Mouse (Mus musculus): ENCODE measurements around the gene Runx3. TPM values are rescaled to one million over a fixed set of nuclear protein-coding genes. Genes with fewer than 3 reads are reported as not detected.

Gene Runx3
- polyA plus RNA-seq, 1 experiment from 2014 or later: not detected

DNA sequence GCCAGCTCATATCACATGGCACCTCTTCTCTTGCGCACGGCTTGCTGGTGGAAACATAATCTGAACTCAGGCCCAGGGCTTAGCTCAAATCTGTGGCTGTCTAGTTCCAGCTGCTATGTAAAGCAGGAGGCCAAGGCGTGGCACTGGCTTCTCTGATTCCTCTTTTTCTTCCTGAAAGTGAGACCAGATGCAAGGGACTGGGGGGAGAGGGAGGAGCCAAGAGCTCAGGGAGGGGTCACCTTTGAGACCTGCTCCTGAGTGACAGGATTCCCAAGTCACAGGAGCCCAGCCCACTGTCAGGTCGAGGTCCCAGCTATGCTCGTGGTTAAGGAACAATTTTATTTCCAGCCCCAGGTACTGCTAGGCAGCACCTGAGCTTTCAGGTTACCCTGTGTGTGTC, 4.1 kb upstream of the Runx3 start:
- Histone ChIP-seq H3K9me3 (0 out of 2 replicates have a peak, but pooled peaks cover 9% of the 10 kb centered on the region), H3K27ac (no peak overlapping the region)
- WGBS: 65% methylated on average over 5 of the region's 5 CpGs

DNA sequence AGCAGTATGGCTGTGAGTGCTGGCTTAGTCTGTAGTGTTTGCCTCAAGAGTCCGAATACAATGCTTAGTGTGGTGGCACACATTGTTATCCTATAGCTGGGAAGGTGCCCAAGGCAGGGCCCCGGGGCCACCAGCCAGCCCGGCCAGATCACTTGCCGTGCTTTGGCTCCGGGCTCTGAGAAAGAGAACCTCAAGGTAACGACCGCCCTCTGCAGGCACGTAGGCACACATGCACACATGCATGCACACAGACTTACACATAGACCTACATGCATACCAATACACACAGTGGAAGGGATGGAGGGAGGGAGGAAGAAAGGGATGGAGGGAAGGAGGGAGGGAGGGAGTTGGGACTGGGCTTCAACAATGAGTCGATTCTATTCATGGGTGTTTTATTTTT, 2.6 kb upstream of the Runx3 start:
- Histone ChIP-seq H3K4me1 (replicated peaks) (0 out of 2 replicates have a peak, but pooled peaks cover 3% of the 10 kb centered on the region), H3K9ac (replicated peaks) (no peak overlapping the region), H3K9me3 (no peaks in the 10 kb centered on the region), H3K27me3 (peaks cover 3% of the 10 kb centered on the region; the same call in 1 of the 2 replicates), H3K36me3 (no peaks in the 10 kb centered on the region), H3K4me2 (replicated peaks) (no peak overlapping the region), H3K27ac (no peak overlapping the region), H3K4me3 (replicated peaks) (no peak overlapping the region)
- 93% methylated on average over 9 of the region's 9 CpGs for WGBS
- no peak for ATAC-seq

More for the DNA sequence above, 4.1 kb upstream of the Runx3 start:
- H3K27me3 ChIP-seq: peaks cover 3% of the 10 kb centered on the region; the same call in 1 of the 2 replicates
- no peak overlapping the region for H3K4me3 ChIP-seq (replicated peaks)
- no peaks in the 10 kb centered on the region for H3K36me3 ChIP-seq
- H3K4me1 ChIP-seq (replicated peaks): 0 out of 2 replicates have a peak, but pooled peaks cover 3% of the 10 kb centered on the region
- no peak overlapping the region for H3K9ac ChIP-seq (replicated peaks)
- no peak for ATAC-seq
- no peak overlapping the region for H3K4me2 ChIP-seq (replicated peaks)

DNA sequence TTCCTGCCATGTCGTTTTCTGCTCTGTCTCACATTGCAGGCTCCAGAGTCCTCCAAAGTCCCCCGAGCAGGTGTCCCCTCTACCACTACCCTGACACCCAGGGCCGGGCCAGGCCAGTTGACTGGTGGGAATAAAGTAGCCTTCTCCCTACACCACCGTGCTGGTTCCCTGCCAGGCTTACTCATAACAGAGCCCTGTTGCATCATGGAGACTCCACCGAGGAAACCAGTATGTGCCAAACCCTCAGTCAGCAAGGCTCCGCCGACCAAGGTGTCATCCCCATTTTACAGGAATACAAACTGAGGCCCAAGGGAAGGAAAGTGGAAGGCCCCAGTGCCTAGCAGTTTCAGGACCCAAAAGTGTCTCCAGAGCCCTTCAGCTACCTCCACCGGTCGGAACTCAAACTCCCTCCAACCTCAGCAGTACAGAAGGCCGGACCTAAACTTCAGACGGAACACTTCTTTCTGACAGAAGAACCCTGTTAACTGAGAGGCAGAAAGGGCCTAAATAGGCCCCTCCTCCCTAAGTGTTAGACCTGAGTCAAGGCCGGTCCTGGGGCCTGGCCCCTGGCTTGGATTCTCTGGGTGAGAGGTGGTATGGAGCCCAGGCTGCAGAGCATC, 1.5 kb upstream of the Runx3 start:
- Histone ChIP-seq H3K9ac (replicated peaks) (no peak overlapping the region), H3K27ac (no peak overlapping the region), H3K27me3 (peaks cover 3% of the 10 kb centered on the region; the same call in 1 of the 2 replicates), H3K4me3 (replicated peaks) (no peak overlapping the region), H3K4me2 (replicated peaks) (no peak overlapping the region), H3K9me3 (no peaks in the 10 kb centered on the region), H3K4me1 (replicated peaks) (0 out of 2 replicates have a peak, but pooled peaks cover 3% of the 10 kb centered on the region), H3K36me3 (no peaks in the 10 kb centered on the region)
- no peak for ATAC-seq
- WGBS: 92% methylated on average over 12 of the region's 12 CpGs

DNA sequence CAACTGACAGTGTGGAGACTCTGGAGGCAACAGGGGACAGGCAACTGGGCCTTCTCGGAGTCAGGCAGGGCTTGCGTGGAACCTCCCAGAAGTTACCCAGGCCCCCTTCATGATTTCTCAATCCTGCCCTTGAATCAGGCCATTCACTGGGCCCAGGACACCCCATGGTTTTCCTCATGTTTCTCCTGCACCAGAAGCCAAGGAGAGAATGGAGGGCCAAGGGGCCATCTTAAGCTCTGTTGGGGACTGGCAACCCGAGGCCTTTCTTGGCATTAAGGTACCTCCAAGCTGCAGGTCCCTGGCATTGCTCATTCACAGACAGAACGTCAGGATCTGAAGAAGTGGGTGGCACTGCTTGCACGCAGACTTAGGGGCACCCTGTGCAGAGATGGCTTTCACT, 3.3 kb downstream of the Runx3 start:
- no peak for ATAC-seq
- 0 out of 2 replicates have a peak, but pooled peaks cover 10% of the 10 kb centered on the region for H3K27me3 ChIP-seq
- no peak overlapping the region for H3K27ac ChIP-seq
- 81% methylated on average over 5 of the region's 5 CpGs for WGBS
- H3K9me3 ChIP-seq: no peaks in the 10 kb centered on the region
- no peak overlapping the region for H3K4me3 ChIP-seq (replicated peaks)
- no peaks in the 10 kb centered on the region for H3K4me1 ChIP-seq (replicated peaks)
- H3K9ac ChIP-seq (replicated peaks): no peak overlapping the region
- no peak overlapping the region for H3K4me2 ChIP-seq (replicated peaks)
- no peaks in the 10 kb centered on the region for H3K36me3 ChIP-seq

DNA sequence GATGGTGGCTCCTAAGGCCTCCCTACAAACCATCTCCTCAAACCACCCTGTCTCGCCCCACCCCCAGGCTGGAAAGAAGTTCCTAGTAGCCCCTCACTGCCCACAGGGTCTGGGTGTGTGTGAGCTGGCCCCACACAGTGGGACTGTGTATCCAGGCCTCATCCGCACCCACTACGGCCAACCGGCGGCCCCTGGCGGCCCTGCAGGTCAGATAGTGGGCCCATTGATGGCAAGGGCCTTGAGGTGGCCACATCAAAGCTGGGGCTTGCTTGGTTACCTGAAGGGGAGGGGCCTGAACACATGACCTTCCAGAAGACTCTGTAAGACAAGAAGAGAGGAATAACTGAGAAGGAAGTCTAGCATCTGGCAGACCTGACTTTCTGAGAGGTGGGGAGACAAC, 4.3 kb downstream of the Runx3 start:
- Histone ChIP-seq H3K27ac (no peak overlapping the region), H3K4me3 (replicated peaks) (no peak overlapping the region), H3K27me3 (0 out of 2 replicates have a peak, but pooled peaks cover 10% of the 10 kb centered on the region), H3K4me1 (replicated peaks) (no peaks in the 10 kb centered on the region; the same call in 1 of the 2 replicates), H3K36me3 (no peaks in the 10 kb centered on the region), H3K9me3 (no peaks in the 10 kb centered on the region), H3K4me2 (replicated peaks) (no peak overlapping the region), H3K9ac (replicated peaks) (no peak overlapping the region)
- WGBS: 87% methylated on average over 6 of the region's 6 CpGs
- ATAC-seq: no peak

DNA sequence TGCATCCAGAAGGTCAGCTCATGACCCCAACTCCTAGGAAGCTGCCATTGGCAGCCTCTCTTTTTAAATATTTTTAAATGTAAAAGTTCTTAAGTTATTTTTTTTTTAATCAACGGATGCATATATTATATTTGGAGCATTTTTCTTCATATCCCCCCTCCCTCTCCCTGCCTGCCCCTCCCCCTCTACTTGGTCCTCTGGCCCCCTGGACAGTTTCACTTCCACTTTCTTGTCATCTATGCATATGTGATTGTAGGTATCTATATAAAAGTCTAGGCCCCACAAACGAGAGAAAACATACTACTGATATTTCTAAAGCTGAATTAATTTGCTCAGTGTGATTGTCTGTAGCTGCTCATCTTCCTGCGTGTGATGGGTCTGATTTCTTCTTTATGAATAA, 4.7 kb downstream of the Runx3 start:
- Histone ChIP-seq H3K4me1 (replicated peaks) (no peaks in the 10 kb centered on the region; the same call in 1 of the 2 replicates), H3K9me3 (no peaks in the 10 kb centered on the region), H3K4me2 (replicated peaks) (no peak overlapping the region), H3K27me3 (peaks cover 11% of the 10 kb centered on the region; the same call in 1 of the 2 replicates), H3K9ac (replicated peaks) (no peak overlapping the region), H3K27ac (no peak overlapping the region), H3K36me3 (no peaks in the 10 kb centered on the region), H3K4me3 (replicated peaks) (no peak overlapping the region)
- 79% methylated on average over 3 of the region's 3 CpGs for WGBS
- no peak for ATAC-seq

DNA sequence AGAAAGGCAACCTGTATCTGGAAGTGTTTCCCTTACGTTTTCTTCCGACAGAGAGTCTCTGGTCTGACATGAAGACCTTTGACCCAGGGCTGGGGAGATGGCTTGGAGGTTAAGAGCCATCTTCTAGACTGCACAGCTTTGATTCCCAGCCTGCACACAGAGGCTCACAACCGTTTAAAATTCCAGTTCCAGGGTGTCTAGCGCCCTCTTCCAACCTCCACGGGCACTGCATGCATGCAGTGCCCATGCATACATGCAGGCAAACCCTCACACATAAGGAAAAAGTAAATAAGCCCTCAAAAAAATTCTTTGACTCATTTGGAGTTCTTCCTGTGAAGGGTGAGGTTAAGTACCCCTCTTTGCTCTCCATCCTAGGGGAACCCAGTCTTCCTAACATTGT, 5.9 kb downstream of the Runx3 start:
- 68% methylated on average over 5 of the region's 5 CpGs for WGBS
- Histone ChIP-seq H3K4me3 (replicated peaks) (no peak overlapping the region), H3K9ac (replicated peaks) (no peak overlapping the region), H3K27ac (no peak overlapping the region), H3K4me2 (replicated peaks) (no peak overlapping the region), H3K4me1 (replicated peaks) (no peaks in the 10 kb centered on the region; the same call in 1 of the 2 replicates), H3K9me3 (no peaks in the 10 kb centered on the region), H3K36me3 (no peaks in the 10 kb centered on the region), H3K27me3 (peaks cover 14% of the 10 kb centered on the region; the same call in 1 of the 2 replicates)
- no peak for ATAC-seq

DNA sequence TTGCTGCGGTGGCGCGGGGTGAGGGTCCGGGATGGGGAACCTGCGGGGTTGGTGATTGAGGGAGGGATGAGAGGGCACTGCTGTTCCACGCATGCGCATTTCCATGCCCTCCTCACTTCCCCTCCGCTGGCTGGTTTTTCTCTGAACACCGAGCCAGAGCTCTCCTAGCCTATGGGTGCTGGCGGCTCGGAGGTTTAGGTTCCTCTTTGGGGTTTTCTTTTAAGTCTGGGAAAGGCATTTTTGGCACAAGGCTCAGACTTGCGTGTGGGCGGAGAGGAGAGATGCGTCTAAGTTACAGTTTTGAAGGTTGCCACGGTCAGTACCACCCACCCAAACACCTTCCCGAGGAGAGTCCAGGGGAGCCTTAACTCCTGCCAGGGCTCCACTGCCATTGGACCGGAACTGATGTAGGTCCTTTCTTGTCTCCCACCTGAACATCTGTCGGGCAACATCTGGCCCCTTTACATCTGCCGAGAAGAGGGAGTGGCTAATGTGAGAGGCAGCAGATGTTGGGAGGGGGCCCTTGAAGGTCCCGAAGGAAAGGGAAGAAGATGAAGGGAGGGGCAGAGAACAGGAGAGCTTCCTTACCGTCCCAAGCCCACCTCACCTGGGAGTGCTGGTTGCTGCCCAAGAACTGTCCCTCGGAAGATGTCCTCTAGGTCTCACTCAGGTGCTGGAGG, 8.5 kb downstream of the Runx3 start:
- WGBS: 26% methylated on average over 22 of the region's 22 CpGs
- no peak overlapping the region for H3K27ac ChIP-seq
- H3K4me1 ChIP-seq (replicated peaks): no peaks in the 10 kb centered on the region; the same call in 1 of the 2 replicates
- H3K9me3 ChIP-seq: no peaks in the 10 kb centered on the region
- no peaks in the 10 kb centered on the region for H3K36me3 ChIP-seq
- ATAC-seq: 0 out of 2 replicates have a peak, but pooled peaks have one; percentile 55
- H3K4me2 ChIP-seq (replicated peaks): peak overlapping the region; percentile 50
- H3K4me3 ChIP-seq (replicated peaks): peak overlapping the region; percentile 24
- H3K27me3 ChIP-seq: peaks cover 17% of the 10 kb centered on the region; the same call in 1 of the 2 replicates
- no peak overlapping the region for H3K9ac ChIP-seq (replicated peaks)

DNA sequence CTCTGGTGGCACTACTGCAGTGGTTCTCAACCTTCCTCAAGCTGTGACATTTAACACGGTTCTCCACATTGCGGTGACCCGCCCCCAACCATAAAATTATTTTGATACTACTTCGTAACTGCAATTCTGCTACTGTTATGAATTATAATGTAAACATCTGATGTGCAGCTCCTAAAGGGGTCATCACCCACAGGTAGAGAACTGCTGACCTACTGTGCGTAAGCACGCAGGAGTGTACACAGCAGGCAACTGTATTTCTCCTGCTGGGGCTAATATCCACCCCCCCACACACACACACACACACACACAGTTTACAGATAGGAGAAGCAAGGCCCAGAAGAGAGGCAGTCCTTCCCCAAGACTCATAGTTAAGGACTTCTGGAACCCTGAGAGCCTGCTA, 9.7 kb downstream of the Runx3 start:
- WGBS: 94% methylated on average over 6 of the region's 6 CpGs
- no peak for ATAC-seq
- no peaks in the 10 kb centered on the region for H3K9me3 ChIP-seq

DNA sequence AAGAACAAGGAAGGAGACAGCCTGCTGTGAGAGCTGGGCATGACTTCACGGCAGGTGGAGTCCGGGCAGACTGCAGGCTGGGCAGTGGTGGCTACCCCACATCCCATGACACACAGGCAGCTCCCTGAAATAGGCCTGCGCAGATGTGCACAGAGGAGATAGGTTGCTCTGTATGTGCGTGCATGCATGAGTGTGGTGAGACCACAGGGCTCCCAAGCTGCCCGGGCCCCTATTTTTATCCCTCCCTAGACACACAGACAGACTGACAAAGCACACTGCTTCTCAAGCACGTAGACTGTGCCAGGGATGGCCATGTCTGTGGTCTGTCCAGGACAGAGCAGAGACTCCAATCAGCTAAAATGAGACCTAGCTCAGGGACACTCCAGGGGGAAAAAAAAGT, 10.7 kb downstream of the Runx3 start:
- Histone ChIP-seq H3K27me3 (peaks cover 17% of the 10 kb centered on the region; the same call in 1 of the 2 replicates), H3K9me3 (no peaks in the 10 kb centered on the region), H3K36me3 (no peaks in the 10 kb centered on the region), H3K9ac (replicated peaks) (no peak overlapping the region), H3K4me3 (replicated peaks) (no peak overlapping the region), H3K4me1 (replicated peaks) (no peaks in the 10 kb centered on the region; the same call in 1 of the 2 replicates), H3K4me2 (replicated peaks) (no peak overlapping the region), H3K27ac (no peak overlapping the region)
- WGBS: 79% methylated on average over 6 of the region's 6 CpGs
- ATAC-seq: no peak

More for the DNA sequence above, 9.7 kb downstream of the Runx3 start:
- H3K4me2 ChIP-seq (replicated peaks): no peak overlapping the region
- peaks cover 17% of the 10 kb centered on the region; the same call in 1 of the 2 replicates for H3K27me3 ChIP-seq
- H3K4me3 ChIP-seq (replicated peaks): no peak overlapping the region
- H3K36me3 ChIP-seq: no peaks in the 10 kb centered on the region
- no peak overlapping the region for H3K27ac ChIP-seq
- H3K9ac ChIP-seq (replicated peaks): no peak overlapping the region
- no peaks in the 10 kb centered on the region; the same call in 1 of the 2 replicates for H3K4me1 ChIP-seq (replicated peaks)

DNA sequence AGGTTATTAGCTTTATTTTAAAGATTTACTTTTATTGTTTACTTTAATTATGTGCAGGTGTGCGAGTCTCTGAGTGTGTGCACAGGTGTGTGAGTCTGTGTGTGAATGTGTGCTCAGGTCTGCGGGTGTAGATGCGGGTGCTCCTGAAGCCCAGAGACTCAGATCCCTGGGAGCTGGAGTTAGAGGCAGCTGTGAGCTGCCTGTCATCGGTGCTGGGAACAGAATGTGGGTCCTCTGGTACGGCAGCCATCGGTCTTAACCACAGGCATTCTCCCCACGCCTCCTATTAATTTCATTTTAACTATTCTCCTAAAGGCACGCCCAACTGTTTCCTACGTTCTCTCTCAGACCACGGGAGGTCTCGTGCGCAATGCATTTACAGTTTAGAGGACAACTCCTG, 12.3 kb downstream of the Runx3 start:
- Histone ChIP-seq H3K27ac (no peak overlapping the region), H3K9ac (replicated peaks) (no peak overlapping the region), H3K4me3 (replicated peaks) (no peak overlapping the region), H3K36me3 (no peaks in the 10 kb centered on the region), H3K4me2 (replicated peaks) (no peak overlapping the region), H3K4me1 (replicated peaks) (peaks cover 4% of the 10 kb centered on the region; the same call in 1 of the 2 replicates), H3K27me3 (peaks cover 11% of the 10 kb centered on the region), H3K9me3 (no peaks in the 10 kb centered on the region)
- no peak for ATAC-seq
- 95% methylated on average over 12 of the region's 12 CpGs for WGBS

DNA sequence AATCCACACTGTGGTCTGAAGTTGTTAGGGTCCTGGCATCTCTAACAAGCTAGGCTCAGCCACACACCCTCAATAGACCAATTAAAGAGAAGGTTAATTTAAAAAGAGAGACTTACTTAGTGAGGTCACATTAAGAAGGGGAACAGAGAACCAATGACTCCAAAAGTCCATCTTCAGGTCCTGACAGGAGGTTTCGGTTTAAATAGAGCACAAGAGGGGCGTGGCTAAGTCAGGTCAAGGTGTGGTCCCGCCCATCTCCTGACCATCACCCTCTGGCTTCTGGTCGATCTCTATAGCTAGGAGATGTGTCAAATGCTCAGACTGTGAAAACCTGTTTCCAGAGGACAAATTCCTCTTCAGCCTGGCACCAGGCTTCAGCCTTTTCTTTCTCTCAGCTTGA, 13.3 kb downstream of the Runx3 start:
- Histone ChIP-seq H3K4me3 (replicated peaks) (no peak overlapping the region), H3K36me3 (no peaks in the 10 kb centered on the region), H3K4me1 (replicated peaks) (peaks cover 4% of the 10 kb centered on the region; the same call in 1 of the 2 replicates), H3K9me3 (no peaks in the 10 kb centered on the region), H3K27ac (no peak overlapping the region), H3K9ac (replicated peaks) (no peak overlapping the region), H3K27me3 (peaks cover 17% of the 10 kb centered on the region), H3K4me2 (replicated peaks) (no peak overlapping the region)
- no peak for ATAC-seq
- WGBS: 61% methylated on average over 4 of the region's 4 CpGs

Measured in midbrain, embryonic 13.5 days (tissue).